Mouse (Mus musculus): ENCODE results near the gene Bicdl1.

- TF ChIP-seq CTCF (IDR thresholded peaks at IDR 0.05; ENCODE audit: extremely low read depth, insufficient read length, insufficient replicate concordance, low read depth, low read length) (no peak), POLR2A (IDR thresholded peaks at IDR 0.05; ENCODE audit: low read depth, low read length) (no peak)
Observed at GRCm38 (mm10) chr5:115685126-115685525, 46.3 kb downstream of the Bicdl1 start.
